In genomic region chr9:52167084-52167483, GRCm38 (mm10) we compare ENCODE assay signal across 8 mouse cellular contexts. TPM values are rescaled to one million over a fixed set of nuclear protein-coding genes. Genes with fewer than 3 reads are reported as not detected.
DNase-seq lines count a peak whose midpoint lies in the region; ATAC-seq lines count a peak whose summit lies in the region.

No protein-coding gene starts in this region.

- intact Hi-C loops in heart, postnatal 10 days (cut with DNase I), result loop anchor here (2.0 to 10.0 kb wide), 5 partner anchors 16 to 175 kb away; partner anchors contain the start of gene Rdx
- intact Hi-C loops in left cerebral cortex, postnatal 14 days (cut with DNase I), result loop anchor here (5.0 kb wide), 2 partner anchors 105 to 190 kb away; no protein-coding TSS in a partner anchor

- peak overlapping the region in 1 of 2 experiments; percentile 77; a peak in 2 of 4 replicates for H3K4me3 ChIP-seq in heart, embryonic 14.5 days (ENCODE audit: control insufficient read depth in 1 of 2, insufficient read depth in 1 of 2, low read depth in 1 of 2, low read length in 2 of 2)
- H3K4me3 ChIP-seq in hindbrain, embryonic 11.5 days (ENCODE audit: low read depth, low read length), result peak overlapping the region; percentile 92
- peak overlapping the region; percentile 91 for H3K4me3 ChIP-seq in midbrain, embryonic 11.5 days (ENCODE audit: low read depth, low read length)

- no peak for DNase-seq in heart, postnatal 10 days
- DNase-seq in MN1 (ENCODE audit: low spot score), result peak; percentile 14
- no peak for DNase-seq in hindbrain, embryonic 11.5 days (ENCODE audit: low spot score)
- DNase-seq in midbrain, embryonic 11.5 days (ENCODE audit: low spot score, missing footprints), result peak; percentile 86
- no peak for DNase-seq in thymus, postnatal 14 days
- no peak for DNase-seq in adrenal gland, adult 8-10 months
- DNase-seq in left cerebral cortex, postnatal 14 days (ENCODE audit: low spot score in 2 of 2), result no peak

- 0 out of 2 replicates have a peak, but pooled peaks cover 5% of the 10 kb centered on the region for H3K36me3 ChIP-seq in heart, embryonic 14.5 days (ENCODE audit: control insufficient read depth, insufficient read depth, low read length)
- no peaks in the 10 kb centered on the region for H3K36me3 ChIP-seq in hindbrain, embryonic 11.5 days (ENCODE audit: control insufficient read depth, insufficient read depth, low read length)
- no peaks in the 10 kb centered on the region for H3K36me3 ChIP-seq in midbrain, embryonic 11.5 days (ENCODE audit: control insufficient read depth, insufficient read depth, low read length)

- no peak overlapping the region for H3K27ac ChIP-seq in heart, embryonic 14.5 days (replicated peaks in 1 of 2; ENCODE audit: control insufficient read depth in 1 of 2, insufficient read depth in 1 of 2, low read depth in 2 of 2, low read length in 2 of 2)
- peak overlapping the region; percentile 95; the same call in 1 of the 2 replicates for H3K27ac ChIP-seq in hindbrain, embryonic 11.5 days (ENCODE audit: low read depth, low read length)
- no peak overlapping the region for H3K27ac ChIP-seq in midbrain, embryonic 11.5 days (ENCODE audit: low read depth, low read length)

- H3K9ac ChIP-seq in heart, embryonic 14.5 days (ENCODE audit: low read length), result peak overlapping the region; percentile 94; the same call in 1 of the 2 replicates
- H3K9ac ChIP-seq in hindbrain, embryonic 11.5 days (ENCODE audit: low read depth, low read length), result peak overlapping the region; percentile 99
- peak overlapping the region; percentile 99 for H3K9ac ChIP-seq in midbrain, embryonic 11.5 days (ENCODE audit: low read length)

- H3K27me3 ChIP-seq in heart, embryonic 14.5 days (ENCODE audit: control insufficient read depth, insufficient read depth, low read length), result no peaks in the 10 kb centered on the region
- no peaks in the 10 kb centered on the region for H3K27me3 ChIP-seq in hindbrain, embryonic 11.5 days (ENCODE audit: control insufficient read depth, insufficient read depth, low read length)
- H3K27me3 ChIP-seq in midbrain, embryonic 11.5 days (ENCODE audit: control insufficient read depth, insufficient read depth, low read length), result peaks cover 2% of the 10 kb centered on the region; the same call in 1 of the 2 replicates

- peak overlapping the region; percentile 70 for H3K4me2 ChIP-seq in heart, embryonic 14.5 days (ENCODE audit: low read length)
- H3K4me2 ChIP-seq in hindbrain, embryonic 11.5 days (replicated peaks; ENCODE audit: low read depth, low read length), result peak overlapping the region; percentile 58
- peak overlapping the region; percentile 68 for H3K4me2 ChIP-seq in midbrain, embryonic 11.5 days

- peaks cover 5 to 27% of the 10 kb centered on the region in 2 experiments for H3K4me1 ChIP-seq in heart, embryonic 14.5 days (ENCODE audit: control insufficient read depth in 2 of 2, insufficient read depth in 2 of 2, low read length in 2 of 2)
- H3K4me1 ChIP-seq in hindbrain, embryonic 11.5 days (replicated peaks; ENCODE audit: control insufficient read depth, insufficient read depth, low read length), result no peaks in the 10 kb centered on the region
- H3K4me1 ChIP-seq in midbrain, embryonic 11.5 days (ENCODE audit: control insufficient read depth, insufficient read depth, low read length), result peaks cover 10% of the 10 kb centered on the region; the same call in 1 of the 2 replicates

- 10% methylated on average over 3 of the region's 3 CpGs for WGBS in heart, embryonic 14.5 days
- WGBS in hindbrain, embryonic 11.5 days, result 13% methylated on average over 3 of the region's 3 CpGs
- 9% methylated on average over 3 of the region's 3 CpGs for whole genome bisulfite sequencing in midbrain, embryonic 11.5 days

- no peak for ATAC-seq in heart, embryonic 14.5 days (ENCODE audit: insufficient number of reproducible peaks, insufficient read depth, low FRiP score, low read depth)
- ATAC-seq in hindbrain, embryonic 11.5 days (ENCODE audit: low FRiP score), result no peak
- no peak for ATAC-seq in midbrain, embryonic 11.5 days (ENCODE audit: low FRiP score)

- H3K9me3 ChIP-seq in heart, embryonic 14.5 days (ENCODE audit: control insufficient read depth, low read length), result no peaks in the 10 kb centered on the region
- no peaks in the 10 kb centered on the region for H3K9me3 ChIP-seq in hindbrain, embryonic 11.5 days (ENCODE audit: control insufficient read depth, low read length)
- H3K9me3 ChIP-seq in midbrain, embryonic 11.5 days (ENCODE audit: control insufficient read depth, low read length), result no peaks in the 10 kb centered on the region

RNA-seq across cellular contexts. Expression of gene Zc3h12c, which starts 1.3 kb away (rescaled TPM):
- polyA plus RNA-seq in heart, embryonic 14.5 days (2014; fragmentation: Nextera tagmentation; extraction: Ambion mirVana), result 4.4 and 4.6 TPM in 2 replicates
- 10 to 100 TPM; 11.9 to 14.1 TPM for total RNA-seq in heart, postnatal 10 days (2021)
- polyA plus RNA-seq in hindbrain, embryonic 11.5 days (2014; fragmentation: Nextera tagmentation; extraction: Ambion mirVana), result 12.6 and 16.2 TPM in 2 replicates
- polyA plus RNA-seq in midbrain, embryonic 11.5 days (2014; fragmentation: Nextera tagmentation; extraction: Ambion mirVana), result 17.2 and 17.8 TPM in 2 replicates
- total RNA-seq in adrenal gland, adult 8-10 months (2022), result 10 to 100 TPM; 19.2 to 28.1 (median 22.9) TPM
- total RNA-seq in left cerebral cortex, postnatal 14 days (2021), result 10 to 100 TPM; 10.7 to 10.9 TPM

Comparison
In these comparisons a context has a peak if more than half of its experiments do, and no peak if none do; other contexts are left out.
1. DNase-seq: peak in MN1 (single experiment) and midbrain, embryonic 11.5 days (single experiment); none in heart, postnatal 10 days (0 of 2), hindbrain, embryonic 11.5 days (single experiment), thymus, postnatal 14 days (single experiment), adrenal gland, adult 8-10 months (single experiment) and left cerebral cortex, postnatal 14 days (0 of 2).
2. Peak in every context shown above with its lines, with median percentiles within 50 percentile points of each other: H3K4me2 ChIP-seq and H3K9ac ChIP-seq.